Mouse (Mus musculus) stomach, embryonic 14.5 days (tissue): ENCODE results near the gene Ermp1. TPM values are rescaled to one million over a fixed set of nuclear protein-coding genes. Genes with fewer than 3 reads are reported as not detected.

Experiments used
- ATAC-seq: fragments of 200-750 bp; cut with Nextera tagmentation; 2 replicates; pipeline ENCODE4 v1.8.0; 2017; ENCODE audit warnings: low read depth, moderate TSS enrichment; ENCODE audit not compliant: insufficient number of reproducible peaks, insufficient read depth, low FRiP score
- H3K27ac ChIP-seq: fragments of 300-500 bp; sonication (generic); 2 replicates; pipeline ENCODE4 v1.5.1; 2014; ENCODE audit warnings: mild to moderate bottlenecking, low read length, moderate library complexity, mixed read lengths
- H3K27me3 ChIP-seq: fragments of 300-500 bp; sonication (generic); 2 replicates; pipeline ENCODE4 v1.6.1; 2014; ENCODE audit warnings: low read length, control low read depth, mixed read lengths; ENCODE audit not compliant: control insufficient read depth, insufficient read depth
- H3K36me3 ChIP-seq: fragments of 300-500 bp; sonication (generic); 2 replicates; pipeline ENCODE4 v1.6.1; 2014; ENCODE audit warnings: mild to moderate bottlenecking, control low read depth, low read length, moderate library complexity, mixed read lengths; ENCODE audit not compliant: control insufficient read depth, insufficient read depth
- H3K4me1 ChIP-seq: fragments of 300-500 bp; sonication (generic); 2 replicates; pipeline ENCODE4 v1.6.1; 2014; ENCODE audit warnings: low read length, control low read depth, mixed read lengths; ENCODE audit not compliant: control insufficient read depth, insufficient read depth
- H3K4me2 ChIP-seq: fragments of 300-500 bp; sonication (generic); replicated peaks from 2 replicates; pipeline ENCODE4 v1.6.1; 2014; ENCODE audit warnings: low read depth, low read length, control low read depth
- H3K4me3 ChIP-seq: fragments of 300-500 bp; sonication (generic); 2 replicates; pipeline ENCODE4 v1.5.1; 2014; ENCODE audit warnings: low read depth, low read length, control low read depth
- H3K9ac ChIP-seq: fragments of 300-500 bp; sonication (generic); replicated peaks from 2 replicates; pipeline ENCODE4 v1.6.1; 2014; ENCODE audit warnings: low read depth, mild to moderate bottlenecking, control low read depth, low read length, moderate library complexity, mixed read lengths
- H3K9me3 ChIP-seq: fragments of 300-500 bp; sonication (generic); 2 replicates; pipeline ENCODE4 v1.6.1; 2016; ENCODE audit warnings: low read depth, low read length, control low read depth; ENCODE audit not compliant: control insufficient read depth
- WGBS: fragments of 180-500 bp; shearing (Covaris S2); extraction: QIAGEN DNeasy Blood & Tissue Kit; methylation state at CpG from one replicate; pipeline ENCODE4 v1.1.7; 2014; 5-methylcytosine and 5-hydroxymethylcytosine counted together
- polyA plus RNA-seq: library from polyadenylated mRNA; unstranded; fragments of >200 nt; fragmentation: Nextera tagmentation; extraction: Ambion mirVana; gene quantifications from 2 replicates; pipeline ENCODE4 v1.2.1, GENCODE M21; 2014

Gene Ermp1
- polyA plus RNA-seq, 1 experiment from 2014 or later, result 11.6 TPM

GRCm38 (mm10) chr19:29657558-29657957, 9.3 kb upstream of the Ermp1 start:
- Histone ChIP-seq H3K27me3 (no peaks in the 10 kb centered on the region), H3K9me3 (no peaks in the 10 kb centered on the region), H3K4me3 (no peak overlapping the region), H3K36me3 (no peaks in the 10 kb centered on the region), H3K9ac (no peak overlapping the region), H3K27ac (no peak overlapping the region), H3K4me2 (no peak overlapping the region), H3K4me1 (no peaks in the 10 kb centered on the region)
- ATAC-seq, result no peak
- WGBS, result 89% methylated on average over 2 of the region's 2 CpGs

- Histone ChIP-seq H3K27me3 (no peaks in the 10 kb centered on the region), H3K4me3 (no peak overlapping the region), H3K9ac (no peak overlapping the region), H3K36me3 (no peaks in the 10 kb centered on the region), H3K9me3 (no peaks in the 10 kb centered on the region), H3K4me1 (no peaks in the 10 kb centered on the region), H3K4me2 (no peak overlapping the region), H3K27ac (no peak overlapping the region)
- ATAC-seq, result no peak
- 47% methylated on average over 3 of the region's 3 CpGs for WGBS
These were observed 8.8 kb upstream of the Ermp1 start for GRCm38 (mm10) chr19:29657033-29657432.

GRCm38 (mm10) chr19:29656620-29657019, 8.4 kb upstream of the Ermp1 start:
- H3K4me1 ChIP-seq, result no peaks in the 10 kb centered on the region
- ATAC-seq, result no peak
- no peaks in the 10 kb centered on the region for H3K27me3 ChIP-seq
- no peaks in the 10 kb centered on the region for H3K36me3 ChIP-seq
- 77% methylated on average over 5 of the region's 5 CpGs for WGBS
- no peak overlapping the region for H3K4me3 ChIP-seq
- H3K4me2 ChIP-seq, result no peak overlapping the region
- H3K27ac ChIP-seq, result no peak overlapping the region
- H3K9me3 ChIP-seq, result no peaks in the 10 kb centered on the region
- H3K9ac ChIP-seq, result no peak overlapping the region

DNA sequence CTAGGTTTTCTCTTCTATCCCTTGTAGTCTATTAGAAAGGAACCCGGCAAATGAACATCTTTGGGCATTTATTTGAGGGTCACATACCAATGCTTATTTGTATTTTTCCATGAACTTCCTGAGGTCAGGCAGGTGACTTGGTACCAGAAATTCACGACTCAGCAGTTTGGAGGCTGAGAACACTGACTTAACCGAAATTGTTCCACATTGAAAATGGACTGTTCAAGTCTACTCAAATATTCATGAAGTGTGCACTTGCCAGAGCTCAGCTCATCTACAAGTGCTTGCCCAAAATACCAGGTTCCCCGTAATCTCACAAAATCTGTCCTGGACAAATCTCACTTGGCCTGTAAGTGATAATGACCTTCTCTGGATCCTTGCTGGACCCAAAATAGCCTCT, 7.8 kb upstream of the Ermp1 start:
- Histone ChIP-seq H3K4me2 (no peak overlapping the region), H3K27ac (no peak overlapping the region), H3K9ac (no peak overlapping the region), H3K36me3 (no peaks in the 10 kb centered on the region), H3K27me3 (no peaks in the 10 kb centered on the region), H3K4me3 (no peak overlapping the region), H3K9me3 (no peaks in the 10 kb centered on the region), H3K4me1 (no peaks in the 10 kb centered on the region)
- no peak for ATAC-seq
- 73% methylated on average over 4 of the region's 4 CpGs for WGBS

GRCm38 (mm10) chr19:29655148-29655547, 6.9 kb upstream of the Ermp1 start:
- Histone ChIP-seq H3K9me3 (no peaks in the 10 kb centered on the region), H3K4me1 (no peaks in the 10 kb centered on the region), H3K9ac (no peak overlapping the region), H3K36me3 (no peaks in the 10 kb centered on the region), H3K4me3 (no peak overlapping the region), H3K4me2 (no peak overlapping the region), H3K27ac (no peak overlapping the region), H3K27me3 (no peaks in the 10 kb centered on the region)
- 49% methylated on average over 6 of the region's 6 CpGs for WGBS
- no peak for ATAC-seq

- WGBS, result 87% methylated on average over 9 of the region's 9 CpGs
- Histone ChIP-seq H3K27me3 (no peaks in the 10 kb centered on the region), H3K9ac (no peak overlapping the region), H3K36me3 (no peaks in the 10 kb centered on the region), H3K27ac (no peak overlapping the region), H3K4me2 (no peak overlapping the region), H3K9me3 (no peaks in the 10 kb centered on the region), H3K4me1 (no peaks in the 10 kb centered on the region), H3K4me3 (no peak overlapping the region)
- no peak for ATAC-seq
These were observed 5.6 kb upstream of the Ermp1 start for GRCm38 (mm10) chr19:29653768-29654265.

- H3K27ac ChIP-seq, result no peak overlapping the region
- no peaks in the 10 kb centered on the region for H3K27me3 ChIP-seq
- H3K36me3 ChIP-seq, result no peaks in the 10 kb centered on the region
- ATAC-seq, result no peak
- no peaks in the 10 kb centered on the region for H3K9me3 ChIP-seq
- H3K4me2 ChIP-seq, result no peak overlapping the region
- WGBS, result 73% methylated on average over 1 of the region's 1 CpGs
- no peak overlapping the region for H3K4me3 ChIP-seq
- no peak overlapping the region for H3K9ac ChIP-seq
- H3K4me1 ChIP-seq, result no peaks in the 10 kb centered on the region
These were observed 1.5 kb upstream of the Ermp1 start for GRCm38 (mm10) chr19:29649683-29650082.

- no peak for ATAC-seq
- Histone ChIP-seq H3K27me3 (no peaks in the 10 kb centered on the region), H3K36me3 (no peaks in the 10 kb centered on the region), H3K4me1 (no peaks in the 10 kb centered on the region), H3K9me3 (no peaks in the 10 kb centered on the region), H3K4me2 (peak overlapping the region; percentile 47), H3K4me3 (peak overlapping the region; percentile 72; the same call in 1 of the 2 replicates), H3K27ac (no peak overlapping the region; the same call in 1 of the 2 replicates), H3K9ac (no peak overlapping the region)
- 28% methylated on average over 4 of the region's 4 CpGs for WGBS
These were observed 317 bp upstream of the Ermp1 start for GRCm38 (mm10) chr19:29648550-29648914.

GRCm38 (mm10) chr19:29644747-29645146, 3.5 kb downstream of the Ermp1 start:
- Histone ChIP-seq H3K9ac (no peak overlapping the region), H3K36me3 (no peaks in the 10 kb centered on the region), H3K4me3 (no peak overlapping the region), H3K4me1 (0 out of 2 replicates have a peak, but pooled peaks cover 3% of the 10 kb centered on the region), H3K9me3 (no peaks in the 10 kb centered on the region), H3K27me3 (no peaks in the 10 kb centered on the region), H3K4me2 (no peak overlapping the region), H3K27ac (no peak overlapping the region)
- no peak for ATAC-seq
- WGBS, result 94% methylated on average over 6 of the region's 6 CpGs
